Mouse (Mus musculus) liver, embryonic 12.5 days (tissue): ENCODE results near the gene Rrm2. TPM values are rescaled to one million over a fixed set of nuclear protein-coding genes. Genes with fewer than 3 reads are reported as not detected.
A peak's percentile ranks its signal among the peaks of the same experiment; 100 is the strongest.
"Not testable (repeated sequence)": the region's sequence is repeated elsewhere in the genome, so short reads cannot be mapped to it uniquely, and the experiment has no call there.

Experiments used
- ATAC-seq: fragments of 200-750 bp; cut with Nextera tagmentation; 2 replicates; pipeline ENCODE4 v1.8.0; 2017; ENCODE audit warnings: moderate number of reproducible peaks, mild to moderate bottlenecking, moderate library complexity
- H3K27ac ChIP-seq: fragments of 300-500 bp; sonication (generic); 2 replicates; pipeline ENCODE4 v1.5.1; 2016; ENCODE audit warnings: mild to moderate bottlenecking
- H3K27me3 ChIP-seq: fragments of 300-500 bp; sonication (generic); replicated peaks from 2 replicates; pipeline ENCODE4 v1.6.1; 2016; ENCODE audit warnings: mild to moderate bottlenecking, moderate library complexity
- H3K36me3 ChIP-seq: fragments of 300-500 bp; sonication (generic); 2 replicates; pipeline ENCODE4 v1.6.1; 2016; ENCODE audit warnings: mild to moderate bottlenecking, moderate library complexity
- H3K4me1 ChIP-seq: fragments of 300-500 bp; sonication (generic); 2 replicates; pipeline ENCODE4 v1.6.1; 2016
- H3K4me2 ChIP-seq: fragments of 300-500 bp; sonication (generic); 2 replicates; pipeline ENCODE4 v1.6.1; 2016; ENCODE audit warnings: mild to moderate bottlenecking, moderate library complexity
- H3K4me3 ChIP-seq: fragments of 300-500 bp; sonication (generic); 2 replicates; pipeline ENCODE4 v1.5.1; 2016; ENCODE audit warnings: mild to moderate bottlenecking, moderate library complexity
- H3K9ac ChIP-seq: fragments of 300-500 bp; sonication (generic); 2 replicates; pipeline ENCODE4 v1.6.1; 2016; ENCODE audit warnings: mild to moderate bottlenecking, moderate library complexity
- H3K9me3 ChIP-seq: fragments of 300-500 bp; sonication (generic); replicated peaks from 2 replicates; pipeline ENCODE4 v1.6.1; 2016; ENCODE audit warnings: mild to moderate bottlenecking, moderate library complexity
- WGBS: fragments of 180-500 bp; shearing (Covaris S2); methylation state at CpG from one replicate; pipeline ENCODE4 v1.1.7; 2016; ENCODE audit not compliant: insufficient replicate concordance; 5-methylcytosine and 5-hydroxymethylcytosine counted together
- polyA plus RNA-seq: library from polyadenylated mRNA; unstranded; fragments of >200 nt; fragmentation: Nextera tagmentation; extraction: Ambion mirVana; gene quantifications from 2 replicates; pipeline ENCODE4 v1.2.1, GENCODE M21; 2016

The Rrm2 gene
- polyA plus RNA-seq, 1 experiment from 2014 or later: 552 TPM

GRCm38 (mm10) chr12:24724369-24724768 lies 16.3 kb downstream of the Rrm2 start:
- WGBS: 33% methylated on average over 2 of the region's 2 CpGs
- no peak overlapping the region for H3K4me3 ChIP-seq

GRCm38 (mm10) chr12:24734828-24735394 lies 26.9 kb downstream of the Rrm2 start:
- H3K4me1 ChIP-seq: peaks cover 4% of the 10 kb centered on the region
- H3K36me3 ChIP-seq: no peaks in the 10 kb centered on the region
- H3K27me3 ChIP-seq: 0 out of 2 replicates have a peak, but pooled peaks cover 8% of the 10 kb centered on the region
- no peak overlapping the region for H3K4me2 ChIP-seq
- no peak for ATAC-seq
- H3K4me3 ChIP-seq: no peak overlapping the region
- H3K9me3 ChIP-seq: no peaks in the 10 kb centered on the region
- H3K9ac ChIP-seq: no peak overlapping the region
- no peak overlapping the region for H3K27ac ChIP-seq
- 66% methylated on average over 13 of the region's 13 CpGs for WGBS

More at GRCm38 (mm10) chr12:24724369-24724768, 16.3 kb downstream of the Rrm2 start:
- H3K36me3 ChIP-seq: no peaks in the 10 kb centered on the region
- H3K9me3 ChIP-seq: peaks cover 6% of the 10 kb centered on the region; the same call in 1 of the 2 replicates
- H3K9ac ChIP-seq: no peak overlapping the region
- H3K27ac ChIP-seq: no peak overlapping the region
- H3K4me2 ChIP-seq: no peak overlapping the region
- 0 out of 2 replicates have a peak, but pooled peaks have one; percentile 30 for ATAC-seq
- no peaks in the 10 kb centered on the region for H3K27me3 ChIP-seq
- peaks cover 11% of the 10 kb centered on the region for H3K4me1 ChIP-seq

GRCm38 (mm10) chr12:24736956-24737355 lies 28.9 kb downstream of the Rrm2 start:
- no peaks in the 10 kb centered on the region for H3K36me3 ChIP-seq
- H3K27me3 ChIP-seq: 0 out of 2 replicates have a peak, but pooled peaks cover 8% of the 10 kb centered on the region
- no peak overlapping the region for H3K4me3 ChIP-seq
- H3K4me1 ChIP-seq: peaks cover 4% of the 10 kb centered on the region
- no peak overlapping the region for H3K4me2 ChIP-seq
- H3K9me3 ChIP-seq: no peaks in the 10 kb centered on the region
- no peak overlapping the region for H3K27ac ChIP-seq
- 65% methylated on average over 2 of the region's 2 CpGs for WGBS
- ATAC-seq: no peak
- H3K9ac ChIP-seq: no peak overlapping the region

GRCm38 (mm10) chr12:24739963-24740362 lies 31.9 kb downstream of the Rrm2 start:
- no peak overlapping the region for H3K9ac ChIP-seq
- 0 out of 2 replicates have a peak, but pooled peaks cover 4% of the 10 kb centered on the region for H3K27me3 ChIP-seq
- 12% methylated on average over 1 of the region's 1 CpGs for WGBS
- peaks cover 4% of the 10 kb centered on the region for H3K4me1 ChIP-seq
- no peak for ATAC-seq
- H3K27ac ChIP-seq: no peak overlapping the region
- H3K9me3 ChIP-seq: no peaks in the 10 kb centered on the region
- no peak overlapping the region for H3K4me3 ChIP-seq
- no peaks in the 10 kb centered on the region for H3K36me3 ChIP-seq
- no peak overlapping the region for H3K4me2 ChIP-seq

- H3K9ac ChIP-seq, H3K4me1 ChIP-seq, ATAC-seq, H3K4me3 ChIP-seq, H3K27me3 ChIP-seq, H3K36me3 ChIP-seq, H3K4me2 ChIP-seq, H3K9me3 ChIP-seq, H3K27ac ChIP-seq: not testable (repeated sequence)
- 50% methylated on average over 6 of the region's 6 CpGs for WGBS
Observed at GRCm38 (mm10) chr12:24741535-24741934, 33.5 kb downstream of the Rrm2 start.

- no peak overlapping the region for H3K9ac ChIP-seq
- H3K4me3 ChIP-seq: no peak overlapping the region
- no peak overlapping the region for H3K27ac ChIP-seq
- no peaks in the 10 kb centered on the region for H3K36me3 ChIP-seq
- no peaks in the 10 kb centered on the region for H3K9me3 ChIP-seq
- H3K27me3 ChIP-seq: 0 out of 2 replicates have a peak, but pooled peaks cover under 1% of the 10 kb centered on the region
- 34% methylated on average over 1 of the region's 1 CpGs for WGBS
- peak; percentile 32; the same call in 1 of the 2 replicates for ATAC-seq
- H3K4me2 ChIP-seq: no peak overlapping the region
- H3K4me1 ChIP-seq: peaks cover 4% of the 10 kb centered on the region
Observed at GRCm38 (mm10) chr12:24744309-24744708, 36.3 kb downstream of the Rrm2 start.

GRCm38 (mm10) chr12:24746579-24747296 lies 38.7 kb downstream of the Rrm2 start:
- Histone ChIP-seq H3K4me3 (no peak overlapping the region), H3K4me2 (no peak overlapping the region), H3K4me1 (no peaks in the 10 kb centered on the region), H3K27me3 (no peaks in the 10 kb centered on the region), H3K36me3 (no peaks in the 10 kb centered on the region), H3K27ac (no peak overlapping the region), H3K9me3 (no peaks in the 10 kb centered on the region), H3K9ac (no peak overlapping the region)
- 57% methylated on average over 5 of the region's 5 CpGs for WGBS
- no peak for ATAC-seq

GRCm38 (mm10) chr12:24747297-24747696 lies 39.3 kb downstream of the Rrm2 start:
- Histone ChIP-seq H3K4me3 (no peak overlapping the region), H3K4me2 (no peak overlapping the region), H3K27ac (no peak overlapping the region), H3K36me3 (no peaks in the 10 kb centered on the region), H3K9me3 (no peaks in the 10 kb centered on the region), H3K4me1 (no peaks in the 10 kb centered on the region), H3K9ac (no peak overlapping the region), H3K27me3 (no peaks in the 10 kb centered on the region)
- ATAC-seq: no peak
- WGBS: 66% methylated on average over 8 of the region's 8 CpGs

GRCm38 (mm10) chr12:24750521-24750920 lies 42.5 kb downstream of the Rrm2 start:
- 75% methylated on average over 6 of the region's 6 CpGs for WGBS
- Histone ChIP-seq H3K27ac (no peak overlapping the region), H3K4me3 (no peak overlapping the region), H3K9ac (no peak overlapping the region), H3K4me2 (no peak overlapping the region), H3K36me3 (no peaks in the 10 kb centered on the region), H3K9me3 (no peaks in the 10 kb centered on the region), H3K4me1 (no peaks in the 10 kb centered on the region), H3K27me3 (0 out of 2 replicates have a peak, but pooled peaks cover 4% of the 10 kb centered on the region)
- ATAC-seq: no peak

GRCm38 (mm10) chr12:24753680-24754079 lies 45.6 kb downstream of the Rrm2 start:
- H3K27ac ChIP-seq: no peak overlapping the region
- WGBS: 61% methylated on average over 4 of the region's 4 CpGs
- no peak overlapping the region for H3K4me3 ChIP-seq
- H3K4me2 ChIP-seq: no peak overlapping the region
- H3K9ac ChIP-seq: no peak overlapping the region
- H3K4me1 ChIP-seq: peaks cover 6% of the 10 kb centered on the region; the same call in 1 of the 2 replicates
- H3K36me3 ChIP-seq: no peaks in the 10 kb centered on the region
- H3K27me3 ChIP-seq: 0 out of 2 replicates have a peak, but pooled peaks cover 4% of the 10 kb centered on the region
- H3K9me3 ChIP-seq: no peaks in the 10 kb centered on the region
- no peak for ATAC-seq

- H3K4me2 ChIP-seq: no peak overlapping the region
- H3K27ac ChIP-seq: no peak overlapping the region
- H3K4me1 ChIP-seq: peaks cover 6% of the 10 kb centered on the region; the same call in 1 of the 2 replicates
- no peak overlapping the region for H3K4me3 ChIP-seq
- H3K9me3 ChIP-seq: no peaks in the 10 kb centered on the region
- ATAC-seq: no peak
- H3K27me3 ChIP-seq: 0 out of 2 replicates have a peak, but pooled peaks cover 4% of the 10 kb centered on the region
- no peaks in the 10 kb centered on the region for H3K36me3 ChIP-seq
- WGBS: 56% methylated on average over 5 of the region's 5 CpGs
- no peak overlapping the region for H3K9ac ChIP-seq
Observed at GRCm38 (mm10) chr12:24754693-24755092, 46.7 kb downstream of the Rrm2 start.

- H3K27me3 ChIP-seq: 0 out of 2 replicates have a peak, but pooled peaks cover 4% of the 10 kb centered on the region
- no peak overlapping the region for H3K9ac ChIP-seq
- WGBS: 75% methylated on average over 9 of the region's 9 CpGs
- H3K4me1 ChIP-seq: peaks cover 6% of the 10 kb centered on the region; the same call in 1 of the 2 replicates
- H3K36me3 ChIP-seq: no peaks in the 10 kb centered on the region
- no peak overlapping the region for H3K4me3 ChIP-seq
- no peak for ATAC-seq
- H3K4me2 ChIP-seq: no peak overlapping the region
- H3K27ac ChIP-seq: no peak overlapping the region
- no peaks in the 10 kb centered on the region for H3K9me3 ChIP-seq
Observed at GRCm38 (mm10) chr12:24755471-24755870, 47.4 kb downstream of the Rrm2 start.
